Comparison of ENCODE assay signal across 24 mouse cellular contexts in the genomic region with DNA sequence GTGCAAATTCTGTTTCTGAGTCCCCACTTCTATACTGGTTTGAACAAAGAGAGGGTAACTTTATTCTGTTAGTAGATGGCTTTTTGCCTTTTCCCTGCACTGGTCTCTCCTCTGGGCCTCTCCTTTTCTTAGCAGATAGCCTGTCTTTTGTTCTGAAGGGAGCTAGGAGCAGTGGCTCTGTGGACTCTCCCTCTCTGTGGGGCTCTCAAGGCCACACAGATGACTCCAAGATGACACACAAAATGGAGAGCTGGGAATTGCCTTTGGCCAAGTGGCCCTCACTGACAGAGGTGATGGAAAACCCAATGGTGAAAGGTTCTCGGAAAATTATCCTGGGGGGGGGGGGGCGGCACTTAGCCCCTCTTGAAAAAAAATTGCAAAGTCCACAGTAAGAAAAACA.
"Had no signal": no experiment of that assay in that cellular context is flagged by ENCODE, and none has a peak within 500 bp of the region (broad histone marks: within the 10 kb centered on the region; RNA-seq: fewer than 3 reads in every experiment).

No protein-coding gene starts in this region.

- H3K9ac ChIP-seq: embryonic facial prominence, embryonic 12.5 days; embryonic facial prominence, embryonic 13.5 days; embryonic facial prominence, embryonic 15.5 days; forebrain, embryonic 12.5 days; forebrain, embryonic 13.5 days; forebrain, embryonic 15.5 days; forebrain, postnatal 0 days had no signal

- H3K27ac ChIP-seq: embryonic facial prominence, embryonic 10.5 days; embryonic facial prominence, embryonic 12.5 days; embryonic facial prominence, embryonic 13.5 days; embryonic facial prominence, embryonic 15.5 days; forebrain, embryonic 10.5 days; forebrain, embryonic 12.5 days; forebrain, embryonic 13.5 days; forebrain, embryonic 15.5 days; gastrocnemius, adult 2 months; heart, adult 2 months had no signal

- ATAC-seq: forebrain, embryonic 13.5 days; forebrain, embryonic 14.5 days; forebrain, embryonic 15.5 days; forebrain, embryonic 16.5 days; forebrain, postnatal 0 days had no signal

- H3K36me3 ChIP-seq: embryonic facial prominence, embryonic 12.5 days; embryonic facial prominence, embryonic 13.5 days; embryonic facial prominence, embryonic 15.5 days; forebrain, embryonic 10.5 days; forebrain, embryonic 12.5 days; forebrain, embryonic 15.5 days had no signal

- DNase-seq: cerebellum, adult 9-11 months; cerebellum, postnatal 10 days; cerebellum, postnatal 14 days; cerebellum, postnatal 25 days; cerebellum, postnatal 36 days; embryo, embryonic 11 days; forebrain, postnatal 0 days; gastrocnemius, adult 2 months; gastrocnemius, postnatal 10 days; gastrocnemius, postnatal 14 days; gastrocnemius, postnatal 25 days; gastrocnemius, postnatal 36 days; heart, adult 2 months had no signal

- H3K9me3 ChIP-seq: embryonic facial prominence, embryonic 10.5 days; embryonic facial prominence, embryonic 12.5 days; embryonic facial prominence, embryonic 13.5 days; embryonic facial prominence, embryonic 15.5 days; forebrain, embryonic 10.5 days; forebrain, embryonic 12.5 days; forebrain, embryonic 13.5 days; forebrain, embryonic 15.5 days had no signal

- H3K4me1 ChIP-seq: embryonic facial prominence, embryonic 10.5 days; embryonic facial prominence, embryonic 12.5 days; embryonic facial prominence, embryonic 13.5 days; embryonic facial prominence, embryonic 15.5 days; forebrain, embryonic 12.5 days; forebrain, embryonic 13.5 days; forebrain, embryonic 15.5 days had no signal

- H3K4me3 ChIP-seq: embryonic facial prominence, embryonic 10.5 days; embryonic facial prominence, embryonic 12.5 days; embryonic facial prominence, embryonic 13.5 days; embryonic facial prominence, embryonic 15.5 days; erythroblast, embryonic 14.5 days; forebrain, embryonic 10.5 days; forebrain, embryonic 12.5 days; forebrain, embryonic 13.5 days; forebrain, embryonic 15.5 days; gastrocnemius, adult 2 months; heart, adult 2 months had no signal

- H3K27me3 ChIP-seq: embryonic facial prominence, embryonic 12.5 days; embryonic facial prominence, embryonic 13.5 days; embryonic facial prominence, embryonic 15.5 days; forebrain, embryonic 12.5 days; forebrain, embryonic 13.5 days; forebrain, embryonic 15.5 days had no signal

- H3K4me2 ChIP-seq: embryonic facial prominence, embryonic 12.5 days; embryonic facial prominence, embryonic 13.5 days; embryonic facial prominence, embryonic 15.5 days; forebrain, embryonic 12.5 days; forebrain, embryonic 13.5 days; forebrain, embryonic 15.5 days had no signal
